Mouse (Mus musculus): ENCODE results near the gene Pink1.
A peak's percentile ranks its signal among the peaks of the same experiment; 100 is the strongest.

The Pink1 gene

GRCm38 (mm10) chr4:138326077-138326695 is at the start of gene Pink1:
Gene Pink1, minus strand, starts transcription at chr4:138326307.
- DNase-seq (ENCODE audit: low spot score in 2 of 2) = peak; percentile 84 to 90

GRCm38 (mm10) chr4:138375117-138375516 is 49.0 kb upstream of the Pink1 start:
- no peak for DNase-seq (ENCODE audit: low spot score in 2 of 2)

- no peak for DNase-seq (ENCODE audit: low spot score in 2 of 2)
These were observed 44.9 kb upstream of the Pink1 start for GRCm38 (mm10) chr4:138370996-138371516.

- DNase-seq (ENCODE audit: low spot score in 2 of 2) = no peak
These were observed 42.6 kb upstream of the Pink1 start for GRCm38 (mm10) chr4:138368498-138369260.

- DNase-seq (ENCODE audit: low spot score in 2 of 2) = no peak
These were observed 41.8 kb upstream of the Pink1 start, which contains the start of gene Cda for GRCm38 (mm10) chr4:138367641-138368497. Gene Cda, minus strand, starts transcription at chr4:138367992.

GRCm38 (mm10) chr4:138366561-138366960 is 40.5 kb upstream of the Pink1 start:
- DNase-seq (ENCODE audit: low spot score in 2 of 2) = no peak

- no peak for DNase-seq (ENCODE audit: low spot score in 2 of 2)
These were observed 37.4 kb upstream of the Pink1 start for GRCm38 (mm10) chr4:138363511-138363910.

GRCm38 (mm10) chr4:138362883-138363282 is 36.8 kb upstream of the Pink1 start:
- DNase-seq (ENCODE audit: low spot score in 2 of 2) = no peak

- DNase-seq (ENCODE audit: low spot score in 2 of 2) = no peak
These were observed 35.3 kb upstream of the Pink1 start for GRCm38 (mm10) chr4:138361370-138361821.

- DNase-seq (ENCODE audit: low spot score in 2 of 2) = no peak
These were observed 32.1 kb upstream of the Pink1 start for GRCm38 (mm10) chr4:138358176-138358575.

GRCm38 (mm10) chr4:138356551-138356950 is 30.4 kb upstream of the Pink1 start:
- DNase-seq (ENCODE audit: low spot score in 2 of 2) = no peak

GRCm38 (mm10) chr4:138356141-138356540 is 30.0 kb upstream of the Pink1 start:
- no peak for DNase-seq (ENCODE audit: low spot score in 2 of 2)

GRCm38 (mm10) chr4:138355496-138355895 is 29.4 kb upstream of the Pink1 start:
- DNase-seq (ENCODE audit: low spot score in 2 of 2) = no peak

- DNase-seq (ENCODE audit: low spot score in 2 of 2) = no peak
These were observed 27.5 kb upstream of the Pink1 start for GRCm38 (mm10) chr4:138353438-138354171.

- no peak for DNase-seq (ENCODE audit: low spot score in 2 of 2)
These were observed 26.6 kb upstream of the Pink1 start for GRCm38 (mm10) chr4:138352692-138353091.

GRCm38 (mm10) chr4:138351821-138352220 is 25.7 kb upstream of the Pink1 start:
- no peak for DNase-seq (ENCODE audit: low spot score in 2 of 2)

GRCm38 (mm10) chr4:138348716-138349115 is 22.6 kb upstream of the Pink1 start:
- DNase-seq (ENCODE audit: low spot score in 2 of 2) = no peak

- no peak for DNase-seq (ENCODE audit: low spot score in 2 of 2)
These were observed 21.2 kb upstream of the Pink1 start for GRCm38 (mm10) chr4:138347280-138347679.

- DNase-seq (ENCODE audit: low spot score in 2 of 2) = no peak
These were observed 18.9 kb upstream of the Pink1 start for GRCm38 (mm10) chr4:138344891-138345545.

- no peak for DNase-seq (ENCODE audit: low spot score in 2 of 2)
These were observed 17.3 kb upstream of the Pink1 start for GRCm38 (mm10) chr4:138343341-138343837.

GRCm38 (mm10) chr4:138342778-138343177 is 16.7 kb upstream of the Pink1 start:
- no peak for DNase-seq (ENCODE audit: low spot score in 2 of 2)

Data from thymus, postnatal 10 days (tissue).